ENCODE assay signal across 13 mouse cellular contexts in genomic region chr1:103471514-103471913, GRCm38 (mm10).
DNase-seq lines count a peak whose midpoint lies in the region.
"Had no signal": no experiment of that assay in that cellular context is flagged by ENCODE, and none has a peak within 500 bp of the region (broad histone marks: within the 10 kb centered on the region; RNA-seq: fewer than 3 reads in every experiment).

No protein-coding gene starts in this region.

- DNase-seq in ES-CJ7 (ENCODE audit: low read depth, low spot score): peak; percentile 95
- DNase-seq in R1 (ENCODE audit: low read depth, low spot score): peak; percentile 92
- DNase-seq in frontal cortex, adult 2 months (ENCODE audit: extremely low spot score in 1 of 2, low spot score in 1 of 2): no peak
- no peak for DNase-seq in right cerebral cortex, postnatal 4 days
- no peak for DNase-seq in heart, adult 18-20 months
- DNase-seq: adrenal gland, adult 8-10 months; adrenal gland, postnatal 14 days; adrenal gland, postnatal 36 days; cerebellum, adult 11-12 months; cerebellum, adult 2 months; cerebellum, adult 9-10 months; cerebellum, postnatal 10 days; cerebellum, postnatal 25 days had no signal

Comparison
In these comparisons a context has a peak if more than half of its experiments do, and no peak if none do; other contexts are left out.
1. DNase-seq: peak in ES-CJ7 (single experiment) and R1 (single experiment); none in frontal cortex, adult 2 months (0 of 2), right cerebral cortex, postnatal 4 days (single experiment) and heart, adult 18-20 months (0 of 2).